Mouse (Mus musculus) myocyte (in vitro differentiated cells): ENCODE data around the gene Gm9903. TPM values are rescaled to one million over a fixed set of nuclear protein-coding genes. Genes with fewer than 3 reads are reported as not detected.

Experiments used
- H3K27me3 ChIP-seq: one replicate; pipeline ENCODE4 v1.6.1; 2011; ENCODE audit not compliant: control insufficient read depth, insufficient read depth, insufficient read length
- H3K36me3 ChIP-seq: one replicate; pipeline ENCODE4 v1.6.1; 2011; ENCODE audit not compliant: control insufficient read depth, insufficient read depth
- H3K4me2 ChIP-seq: one replicate; pipeline ENCODE4 v1.6.1; 2011; ENCODE audit warnings: low read depth, control low read depth
- H3K4me3 ChIP-seq: one replicate; pipeline ENCODE4 v1.5.1; 2011; ENCODE audit warnings: mild to moderate bottlenecking, control low read depth, moderate library complexity
- H3K79me2 ChIP-seq: one replicate; pipeline ENCODE4 v1.6.1; 2011; ENCODE audit not compliant: control insufficient read depth, insufficient read depth
- H3ac ChIP-seq: one replicate; pipeline ENCODE4 v1.6.1; 2011; ENCODE audit not compliant: control insufficient read depth, insufficient read length
- CEBPB ChIP-seq: IDR thresholded peaks from 2 replicates; pipeline ENCODE4 v1.6.1; 2011; ENCODE audit warnings: mild to moderate bottlenecking, moderate library complexity; ENCODE audit not compliant: poor library complexity, insufficient read depth, severe bottlenecking
- E2F4 ChIP-seq: IDR thresholded peaks from one replicate; pipeline ENCODE4 v1.6.1; 2011; ENCODE audit warnings: mild to moderate bottlenecking, control low read depth, moderate library complexity; ENCODE audit not compliant: insufficient read depth
- MAX ChIP-seq: IDR thresholded peaks from one replicate; pipeline ENCODE4 v1.6.1; 2011; ENCODE audit warnings: low read depth, mild to moderate bottlenecking, control low read depth
- MYOD1 ChIP-seq, 3 experiments: IDR thresholded peaks; one replicate each; pipeline ENCODE4 v1.6.1; 2011; ENCODE audit warnings: control low read depth in 2 of 3, low read depth in 2 of 3, mild to moderate bottlenecking in 2 of 3, moderate library complexity in 1 of 3; ENCODE audit not compliant: insufficient read length in 2 of 3, control insufficient read depth in 1 of 3
- MYOG ChIP-seq, 3 experiments: IDR thresholded peaks; one replicate each; pipeline ENCODE4 v1.6.1; 2011; ENCODE audit warnings: control low read depth in 2 of 3, low read depth in 2 of 3, mild to moderate bottlenecking in 2 of 3; ENCODE audit not compliant: insufficient read length in 2 of 3, control insufficient read depth in 1 of 3, insufficient read depth in 1 of 3
- POLR2A ChIP-seq: IDR thresholded peaks from one replicate; pipeline ENCODE4 v1.6.1; 2011; ENCODE audit warnings: low read depth, mild to moderate bottlenecking, control low read depth, moderate library complexity; ENCODE audit not compliant: insufficient read length
- POLR2AphosphoS2 ChIP-seq: IDR thresholded peaks from one replicate; pipeline ENCODE4 v1.6.1; 2011; ENCODE audit warnings: low read depth, control low read depth; ENCODE audit not compliant: insufficient read length
- REST ChIP-seq: IDR thresholded peaks from one replicate; pipeline ENCODE4 v1.6.1; 2011; ENCODE audit warnings: mild to moderate bottlenecking, control low read depth, moderate library complexity; ENCODE audit not compliant: insufficient read depth, insufficient read length
- SRF ChIP-seq: IDR thresholded peaks from one replicate; pipeline ENCODE4 v1.6.1; 2011; ENCODE audit warnings: low read depth; ENCODE audit not compliant: control insufficient read depth, insufficient read length
- TCF12 ChIP-seq: IDR thresholded peaks from one replicate; pipeline ENCODE4 v1.6.1; 2011; ENCODE audit warnings: mild to moderate bottlenecking, control low read depth; ENCODE audit not compliant: poor library complexity, insufficient read depth, severe bottlenecking
- TCF3 ChIP-seq: IDR thresholded peaks from one replicate; pipeline ENCODE4 v1.6.1; 2011; ENCODE audit warnings: low read depth, control low read depth; ENCODE audit not compliant: insufficient read length
- USF1 ChIP-seq: IDR thresholded peaks from one replicate; pipeline ENCODE4 v1.6.1; 2011; ENCODE audit warnings: low read depth, mild to moderate bottlenecking, control low read depth, moderate library complexity
- polyA plus RNA-seq: library from polyadenylated mRNA; unstranded; fragments of >200 nt; fragmentation: generic; extraction: Trizol; gene quantifications from one replicate; pipeline ENCODE4 v1.2.1, GENCODE M21; 2012; ENCODE audit warnings: missing spikeins

Gm9903 gene
- polyA plus RNA-seq, 1 experiment = 0.25 TPM

GRCm38 (mm10) chr5:33593620-33594019, 36.1 kb upstream of the Gm9903 start:
- Histone ChIP-seq H3K79me2 (no peaks in the 10 kb centered on the region), H3K27me3 (peaks cover 7% of the 10 kb centered on the region), H3K4me3 (no peak overlapping the region), H3ac (no peak overlapping the region), H3K36me3 (no peaks in the 10 kb centered on the region), H3K4me2 (no peak overlapping the region)
- no peak for TF ChIP-seq TCF12

GRCm38 (mm10) chr5:33605314-33605713, 24.4 kb upstream of the Gm9903 start:
- Histone ChIP-seq H3K79me2 (no peaks in the 10 kb centered on the region), H3ac (no peak overlapping the region), H3K27me3 (no peaks in the 10 kb centered on the region), H3K4me3 (no peak overlapping the region), H3K36me3 (peaks cover 16% of the 10 kb centered on the region), H3K4me2 (no peak overlapping the region)
- TF ChIP-seq CEBPB = no peak
- no peak for TF ChIP-seq POLR2AphosphoS2
- TF ChIP-seq POLR2A = no peak
- no peak for TF ChIP-seq MYOG (IDR thresholded peaks at IDR 0.05; ENCODE audit: control insufficient read depth in 1 of 3, insufficient read depth in 1 of 3, insufficient read length in 2 of 3, low read depth in 2 of 3)
- TF ChIP-seq TCF3 = no peak
- no peak for TF ChIP-seq REST
- no peak for TF ChIP-seq E2F4
- no peak for TF ChIP-seq TCF12
- no peak for TF ChIP-seq MYOD1 (IDR thresholded peaks at IDR 0.05; ENCODE audit: control insufficient read depth in 1 of 3, insufficient read length in 2 of 3, low read depth in 2 of 3)
- TF ChIP-seq MAX = no peak
- no peak for TF ChIP-seq SRF
- no peak for TF ChIP-seq USF1

GRCm38 (mm10) chr5:33606631-33607030, 23.1 kb upstream of the Gm9903 start:
- Histone ChIP-seq H3K4me2 (no peak overlapping the region), H3K4me3 (no peak overlapping the region), H3K79me2 (no peaks in the 10 kb centered on the region), H3K27me3 (no peaks in the 10 kb centered on the region), H3K36me3 (peaks cover 19% of the 10 kb centered on the region), H3ac (no peak overlapping the region)
- TF ChIP-seq TCF3 = no peak
- TF ChIP-seq USF1 = no peak
- TF ChIP-seq TCF12 = no peak
- no peak for TF ChIP-seq SRF
- no peak for TF ChIP-seq POLR2A
- no peak for TF ChIP-seq CEBPB
- TF ChIP-seq POLR2AphosphoS2 = no peak
- no peak for TF ChIP-seq REST
- TF ChIP-seq E2F4 = no peak
- no peak for TF ChIP-seq MYOD1 (IDR thresholded peaks at IDR 0.05; ENCODE audit: control insufficient read depth in 1 of 3, insufficient read length in 2 of 3, low read depth in 2 of 3)
- no peak for TF ChIP-seq MAX

- TF ChIP-seq SRF (no peak), E2F4 (no peak), CEBPB (no peak), MYOD1 (IDR thresholded peaks at IDR 0.05; ENCODE audit: control insufficient read depth in 1 of 3, insufficient read length in 2 of 3, low read depth in 2 of 3) (no peak), MYOG (IDR thresholded peaks at IDR 0.05; ENCODE audit: control insufficient read depth in 1 of 3, insufficient read depth in 1 of 3, insufficient read length in 2 of 3, low read depth in 2 of 3) (no peak), POLR2AphosphoS2 (no peak), TCF12 (no peak), POLR2A (no peak), USF1 (no peak), TCF3 (no peak), MAX (no peak), REST (no peak)
- Histone ChIP-seq H3K4me2 (no peak overlapping the region), H3K4me3 (no peak overlapping the region), H3K27me3 (no peaks in the 10 kb centered on the region), H3ac (no peak overlapping the region), H3K79me2 (no peaks in the 10 kb centered on the region), H3K36me3 (peaks cover 24% of the 10 kb centered on the region)
These were observed 22.3 kb upstream of the Gm9903 start for GRCm38 (mm10) chr5:33607434-33607833.

GRCm38 (mm10) chr5:33609226-33609625, 20.5 kb upstream of the Gm9903 start:
- H3ac ChIP-seq = no peak overlapping the region
- peaks cover 27% of the 10 kb centered on the region for H3K36me3 ChIP-seq
- no peak overlapping the region for H3K4me3 ChIP-seq
- no peaks in the 10 kb centered on the region for H3K79me2 ChIP-seq
- TF ChIP-seq MAX = no peak
- TF ChIP-seq CEBPB = no peak
- TF ChIP-seq REST = no peak
- TF ChIP-seq TCF12 = no peak
- no peak for TF ChIP-seq E2F4
- no peak for TF ChIP-seq TCF3
- no peak for TF ChIP-seq MYOD1 (IDR thresholded peaks at IDR 0.05; ENCODE audit: control insufficient read depth in 1 of 3, insufficient read length in 2 of 3, low read depth in 2 of 3)
- TF ChIP-seq MYOG (IDR thresholded peaks at IDR 0.05; ENCODE audit: control insufficient read depth in 1 of 3, insufficient read depth in 1 of 3, insufficient read length in 2 of 3, low read depth in 2 of 3) = no peak
- TF ChIP-seq USF1 = no peak
- no peak for TF ChIP-seq POLR2AphosphoS2
- no peak for TF ChIP-seq SRF
- TF ChIP-seq POLR2A = no peak
- no peak overlapping the region for H3K4me2 ChIP-seq
- H3K27me3 ChIP-seq = no peaks in the 10 kb centered on the region
